Mouse (Mus musculus): Measurements from ENCODE around the gene Tomm40. TPM values are rescaled to one million over a fixed set of nuclear protein-coding genes. Genes with fewer than 3 reads are reported as not detected.

The Tomm40 gene
- polyA plus RNA-seq, 1 experiment: 64.2 TPM

GRCm38 (mm10) chr7:19702859-19703555 is 12.2 kb downstream of the Tomm40 start:
- H3K4me3 ChIP-seq (ENCODE audit: insufficient read depth, low read depth, low read length): no peak overlapping the region
- H3K27ac ChIP-seq (replicated peaks; ENCODE audit: low read depth, low read length): peak overlapping the region; percentile 77
- peaks cover 25% of the 10 kb centered on the region for H3K4me1 ChIP-seq (ENCODE audit: control insufficient read depth, insufficient read depth, insufficient read length, low read length)

- H3K4me3 ChIP-seq (ENCODE audit: insufficient read depth, low read depth, low read length): peak overlapping the region; percentile 6; the same call in 1 of the 2 replicates
- H3K4me1 ChIP-seq (ENCODE audit: control insufficient read depth, insufficient read depth, insufficient read length, low read length): peaks cover 25% of the 10 kb centered on the region
- peak overlapping the region; percentile 77 for H3K27ac ChIP-seq (replicated peaks; ENCODE audit: low read depth, low read length)
Measured at GRCm38 (mm10) chr7:19701069-19701761, 14.0 kb downstream of the Tomm40 start.

GRCm38 (mm10) chr7:19700299-19701068 is 14.8 kb downstream of the Tomm40 start:
- no peak overlapping the region for H3K4me3 ChIP-seq (ENCODE audit: insufficient read depth, low read depth, low read length)
- peak overlapping the region; percentile 77 for H3K27ac ChIP-seq (replicated peaks; ENCODE audit: low read depth, low read length)
- peaks cover 25% of the 10 kb centered on the region for H3K4me1 ChIP-seq (ENCODE audit: control insufficient read depth, insufficient read depth, insufficient read length, low read length)

GRCm38 (mm10) chr7:19699827-19700148 is 15.4 kb downstream of the Tomm40 start:
- peak overlapping the region; percentile 90 for H3K27ac ChIP-seq (replicated peaks; ENCODE audit: low read depth, low read length)
- H3K4me3 ChIP-seq (ENCODE audit: insufficient read depth, low read depth, low read length): no peak overlapping the region
- peaks cover 31% of the 10 kb centered on the region for H3K4me1 ChIP-seq (ENCODE audit: control insufficient read depth, insufficient read depth, insufficient read length, low read length)

GRCm38 (mm10) chr7:19698907-19699826 is 16.1 kb downstream of the Tomm40 start, which contains the start of gene Apoe:
Apoe (minus strand) TSS chr7:19699188.
- peak within 1 kb of the TSS; percentile 90 for H3K27ac ChIP-seq (replicated peaks; ENCODE audit: low read depth, low read length)
- peaks cover 33% of the 10 kb centered on the region for H3K4me1 ChIP-seq (ENCODE audit: control insufficient read depth, insufficient read depth, insufficient read length, low read length)
- peak within 1 kb of the TSS; percentile 64 for H3K4me3 ChIP-seq (ENCODE audit: insufficient read depth, low read depth, low read length)

- peaks cover 37% of the 10 kb centered on the region for H3K4me1 ChIP-seq (ENCODE audit: control insufficient read depth, insufficient read depth, insufficient read length, low read length)
- peak overlapping the region; percentile 90 for H3K27ac ChIP-seq (replicated peaks; ENCODE audit: low read depth, low read length)
- peak overlapping the region; percentile 64 for H3K4me3 ChIP-seq (ENCODE audit: insufficient read depth, low read depth, low read length)
Measured at GRCm38 (mm10) chr7:19697949-19698906, 17.0 kb downstream of the Tomm40 start.

- no peak overlapping the region for H3K27ac ChIP-seq (replicated peaks; ENCODE audit: low read depth, low read length)
- peaks cover 30% of the 10 kb centered on the region for H3K4me1 ChIP-seq (ENCODE audit: control insufficient read depth, insufficient read depth, insufficient read length, low read length)
Measured at GRCm38 (mm10) chr7:19696336-19696873, 18.8 kb downstream of the Tomm40 start.

GRCm38 (mm10) chr7:19695881-19696280 is 19.4 kb downstream of the Tomm40 start:
- no peak overlapping the region for H3K4me3 ChIP-seq (ENCODE audit: insufficient read depth, low read depth, low read length)
- 0 out of 2 replicates have a peak overlapping the region, but pooled peaks have one; percentile 1 for H3K27ac ChIP-seq (replicated peaks; ENCODE audit: low read depth, low read length)
- H3K4me1 ChIP-seq (ENCODE audit: control insufficient read depth, insufficient read depth, insufficient read length, low read length): peaks cover 29% of the 10 kb centered on the region

More at GRCm38 (mm10) chr7:19696336-19696873, 18.8 kb downstream of the Tomm40 start:
- H3K4me3 ChIP-seq (ENCODE audit: insufficient read depth, low read depth, low read length): no peak overlapping the region

- Histone ChIP-seq H3K27ac (replicated peaks; ENCODE audit: low read depth, low read length) (peak overlapping the region; percentile 87), H3K4me3 (ENCODE audit: insufficient read depth, low read depth, low read length) (no peak overlapping the region), H3K4me1 (ENCODE audit: control insufficient read depth, insufficient read depth, insufficient read length, low read length) (peaks cover 25% of the 10 kb centered on the region)
Measured at GRCm38 (mm10) chr7:19695213-19695594, 20.0 kb downstream of the Tomm40 start.

- Histone ChIP-seq H3K27ac (replicated peaks; ENCODE audit: low read depth, low read length) (peak overlapping the region; percentile 87), H3K4me3 (ENCODE audit: insufficient read depth, low read depth, low read length) (no peak overlapping the region), H3K4me1 (ENCODE audit: control insufficient read depth, insufficient read depth, insufficient read length, low read length) (peaks cover 19% of the 10 kb centered on the region)
Measured at GRCm38 (mm10) chr7:19694336-19695212, 20.7 kb downstream of the Tomm40 start.

- Histone ChIP-seq H3K4me1 (ENCODE audit: control insufficient read depth, insufficient read depth, insufficient read length, low read length) (peaks cover 14% of the 10 kb centered on the region), H3K27ac (replicated peaks; ENCODE audit: low read depth, low read length) (peak overlapping the region; percentile 87), H3K4me3 (ENCODE audit: insufficient read depth, low read depth, low read length) (no peak overlapping the region)
Measured at GRCm38 (mm10) chr7:19693421-19693820, 21.8 kb downstream of the Tomm40 start.

GRCm38 (mm10) chr7:19691873-19692865 is 23.1 kb downstream of the Tomm40 start, which contains the start of gene Apoc1:
Apoc1 (minus strand) TSS chr7:19692660.
- Histone ChIP-seq H3K4me1 (ENCODE audit: control insufficient read depth, insufficient read depth, insufficient read length, low read length) (peaks cover 14% of the 10 kb centered on the region), H3K4me3 (ENCODE audit: insufficient read depth, low read depth, low read length) (peak within 1 kb of the TSS; percentile 57), H3K27ac (replicated peaks; ENCODE audit: low read depth, low read length) (peak within 1 kb of the TSS; percentile 94)
